Mouse (Mus musculus) pancreas, adult 10 weeks (tissue): ENCODE measurements around the gene Ubn1. TPM values are rescaled to one million over a fixed set of nuclear protein-coding genes. Genes with fewer than 3 reads are reported as not detected.

Experiments
- polyA plus RNA-seq: library from polyadenylated mRNA; stranded (reverse); fragments of 350-450 nt; fragmentation: Illumina TruSeq; extraction: RNeasy Lipid Tissue Mini Kit (QIAGEN cat#74804); gene quantifications from one replicate; pipeline ENCODE4 v1.2.3, GENCODE M21; 2015; ENCODE audit warnings: low read depth, low replicate concordance; ENCODE audit not compliant: insufficient read depth

Ubn1 gene
- polyA plus RNA-seq: 13.5 TPM

GRCm38 (mm10) chr16:5049774-5050234 lies at the start of gene Ubn1, which contains the start of gene Glyr1:
Gene Ubn1, plus strand, starts transcription at chr16:5050057.
Gene Glyr1, minus strand, starts transcription at chr16:5049863.

GRCm38 (mm10) chr16:5007067-5007466 lies 42.8 kb upstream of the Ubn1 start, which contains the start of gene Smim22:
Gene Smim22, plus strand, starts transcription at chr16:5007288.

GRCm38 (mm10) chr16:5013054-5013838 lies 36.6 kb upstream of the Ubn1 start, which contains the start of gene Rogdi:
Gene Rogdi, minus strand, starts transcription at chr16:5013553.

DNA sequence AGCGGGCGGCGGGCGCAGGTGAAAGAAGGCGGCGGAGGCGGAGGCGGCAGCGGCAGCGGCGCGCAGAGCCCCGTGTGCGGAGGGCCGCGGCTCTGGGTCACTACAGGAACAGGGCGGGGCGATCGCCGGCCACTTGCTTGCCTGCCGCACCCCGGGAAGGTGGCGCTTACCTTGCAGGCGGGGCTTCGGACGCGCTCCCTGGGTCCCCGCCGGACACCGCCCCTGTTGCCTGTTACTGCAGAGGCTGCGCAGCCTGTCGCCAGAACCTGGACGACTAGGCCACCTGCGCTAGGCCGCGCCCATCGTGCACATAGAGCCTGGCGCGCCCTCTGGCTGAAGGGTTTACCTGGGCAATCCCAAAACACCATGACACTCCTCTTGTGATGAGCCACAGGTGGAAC lies 82.5 kb downstream of the Ubn1 start, which contains the start of gene Ppl:
Gene Ppl, minus strand, starts transcription at position 21 of the 401 bp plus-strand sequence.

Other genes with a start within 250 kb of the Ubn1 start
- not detected for gene 4930562C15Rik, start 214.6 kb upstream of the Ubn1 start, polyA plus RNA-seq
- gene Ubald1, start 169.7 kb upstream of the Ubn1 start, polyA plus RNA-seq: 19.3 TPM
- 15.2 TPM for gene Mgrn1, start 163.8 kb upstream of the Ubn1 start, polyA plus RNA-seq
- gene Nudt16l1, start 111.3 kb upstream of the Ubn1 start, polyA plus RNA-seq: 12.1 TPM
- gene Anks3, start 85.9 kb upstream of the Ubn1 start, polyA plus RNA-seq: 18.0 TPM
- not detected for gene Sept12, start 52.2 kb upstream of the Ubn1 start, polyA plus RNA-seq
- gene Smim22, start 42.8 kb upstream of the Ubn1 start, polyA plus RNA-seq: 14.3 TPM
- gene Rogdi, start 36.5 kb upstream of the Ubn1 start, polyA plus RNA-seq: 16.7 TPM
- gene Glyr1, start 194 bp upstream of the Ubn1 start, polyA plus RNA-seq: 27.2 TPM
- 4.2 TPM for gene Ppl, start 82.4 kb downstream of the Ubn1 start, polyA plus RNA-seq
- gene Sec14l5, start 97.1 kb downstream of the Ubn1 start, polyA plus RNA-seq: not detected
- gene Nagpa, start 154.0 kb downstream of the Ubn1 start, polyA plus RNA-seq: 6.4 TPM
- gene AU021092, start 172.2 kb downstream of the Ubn1 start, polyA plus RNA-seq: 6.8 TPM
- 17.2 TPM for gene Alg1, start 183.6 kb downstream of the Ubn1 start, polyA plus RNA-seq
- 6.6 TPM for gene Eef2kmt, start 205.9 kb downstream of the Ubn1 start, polyA plus RNA-seq